ENCODE assay signal across 9 mouse cellular contexts in the genomic region with DNA sequence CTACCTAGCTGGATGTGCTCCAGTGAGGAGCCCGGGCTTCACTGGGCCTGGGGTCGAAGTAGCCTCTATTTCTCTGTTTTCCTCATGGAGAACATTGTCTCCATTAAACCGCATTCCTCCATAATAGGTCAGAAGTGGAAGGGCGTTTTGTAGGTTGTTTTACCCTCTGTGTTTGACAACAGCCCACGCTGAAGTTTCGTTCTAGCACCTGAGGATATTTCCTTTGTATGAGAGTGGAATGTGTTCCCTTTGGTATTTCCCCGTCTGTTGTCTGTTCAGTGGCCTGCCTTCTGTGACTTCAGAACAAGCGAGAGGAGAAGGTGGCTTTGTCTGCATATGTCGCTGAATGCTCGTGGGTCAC. TPM values are rescaled to one million over a fixed set of nuclear protein-coding genes. Genes with fewer than 3 reads are reported as not detected.
DNase-seq lines count a peak whose midpoint lies in the region; ATAC-seq and TF ChIP-seq lines count a peak whose summit lies in the region.
"Had no signal": no experiment of that assay in that cellular context is flagged by ENCODE, and none has a peak within 500 bp of the region (broad histone marks: within the 10 kb centered on the region; RNA-seq: fewer than 3 reads in every experiment).

No protein-coding gene starts in this region.

- TF ChIP-seq POLR2A in cortical plate, adult 2 months (IDR thresholded peaks at IDR 0.05; ENCODE audit: extremely low read depth, insufficient read depth, low read length), result no peak

- 1% methylated on average over 10 of the region's 10 CpGs for WGBS in heart, embryonic 14.5 days
- under 1% methylated on average over 10 of the region's 10 CpGs for WGBS in hindbrain, embryonic 16.5 days
- WGBS in midbrain, embryonic 16.5 days, result under 1% methylated on average over 10 of the region's 10 CpGs

- no peak for DNase-seq in heart, adult 8-10 months (ENCODE audit: low spot score)
- no peak for DNase-seq in adrenal gland, postnatal 10 days
- no peak for DNase-seq in layer of hippocampus, adult 8-10 months (ENCODE audit: low spot score in 2 of 2)

- H3K27me3 ChIP-seq in heart, embryonic 14.5 days (ENCODE audit: control insufficient read depth, insufficient read depth, low read length), result no peaks in the 10 kb centered on the region
- H3K27me3 ChIP-seq in hindbrain, embryonic 16.5 days (replicated peaks; ENCODE audit: control insufficient read depth, insufficient read depth, low read length), result no peaks in the 10 kb centered on the region
- H3K27me3 ChIP-seq in midbrain, embryonic 16.5 days (ENCODE audit: control insufficient read depth, insufficient read depth, low read depth, low read length), result no peaks in the 10 kb centered on the region

- no peak for TF ChIP-seq CTCF in cortical plate, adult 2 months (IDR thresholded peaks at IDR 0.05; ENCODE audit: extremely low read depth, insufficient read depth, low read length)

- H3K4me2 ChIP-seq in heart, embryonic 14.5 days (ENCODE audit: low read length), result peak overlapping the region; percentile 76
- peak overlapping the region; percentile 82 for H3K4me2 ChIP-seq in hindbrain, embryonic 16.5 days (ENCODE audit: low read length)
- H3K4me2 ChIP-seq in midbrain, embryonic 16.5 days (ENCODE audit: low read length), result peak overlapping the region; percentile 81

- no peaks in the 10 kb centered on the region for H3K9me3 ChIP-seq in heart, embryonic 14.5 days (ENCODE audit: control insufficient read depth, low read length)
- no peaks in the 10 kb centered on the region for H3K9me3 ChIP-seq in hindbrain, embryonic 16.5 days (ENCODE audit: control insufficient read depth, low read length)
- no peaks in the 10 kb centered on the region for H3K9me3 ChIP-seq in midbrain, embryonic 16.5 days (replicated peaks; ENCODE audit: control insufficient read depth, low read length, poor library complexity, severe bottlenecking)

- peak overlapping the region; percentile 83 for H3K9ac ChIP-seq in heart, embryonic 14.5 days (ENCODE audit: low read length)
- peak overlapping the region; percentile 93 for H3K9ac ChIP-seq in hindbrain, embryonic 16.5 days (ENCODE audit: low read depth, low read length)
- H3K9ac ChIP-seq in midbrain, embryonic 16.5 days (ENCODE audit: low read depth, low read length), result peak overlapping the region; percentile 90

- ATAC-seq in heart, embryonic 14.5 days (ENCODE audit: insufficient number of reproducible peaks, insufficient read depth, low FRiP score, low read depth), result no peak
- ATAC-seq in hindbrain, embryonic 16.5 days, result no peak
- no peak for ATAC-seq in midbrain, embryonic 16.5 days
- no peak for ATAC-seq in cerebellum, adult (ENCODE audit: insufficient number of reproducible peaks, low FRiP score, low TSS enrichment)

- no peaks in the 10 kb centered on the region for H3K36me3 ChIP-seq in heart, embryonic 14.5 days (ENCODE audit: control insufficient read depth, insufficient read depth, low read length)
- H3K36me3 ChIP-seq in hindbrain, embryonic 16.5 days (ENCODE audit: control insufficient read depth, insufficient read depth, low read length), result no peaks in the 10 kb centered on the region
- no peaks in the 10 kb centered on the region for H3K36me3 ChIP-seq in midbrain, embryonic 16.5 days (ENCODE audit: control insufficient read depth, insufficient read depth, low read length)
- H3K36me3 ChIP-seq: G1E had no signal

- peaks cover 11 to 40% of the 10 kb centered on the region in 2 experiments for H3K4me1 ChIP-seq in heart, embryonic 14.5 days (ENCODE audit: control insufficient read depth in 2 of 2, insufficient read depth in 2 of 2, low read length in 2 of 2)
- no peaks in the 10 kb centered on the region for H3K4me1 ChIP-seq in cortical plate, adult 2 months (ENCODE audit: control insufficient read depth, insufficient read depth, low read length)
- peaks cover 17% of the 10 kb centered on the region for H3K4me1 ChIP-seq in hindbrain, embryonic 16.5 days (ENCODE audit: control insufficient read depth, insufficient read depth, low read depth, low read length)
- H3K4me1 ChIP-seq in midbrain, embryonic 16.5 days (ENCODE audit: control insufficient read depth, insufficient read depth, low read length), result peaks cover 37% of the 10 kb centered on the region

- H3K27ac ChIP-seq in heart, embryonic 14.5 days (replicated peaks in 1 of 2; ENCODE audit: control insufficient read depth in 1 of 2, insufficient read depth in 1 of 2, low read depth in 2 of 2, low read length in 2 of 2), result peak overlapping the region; percentile 92 to 98
- H3K27ac ChIP-seq in cortical plate, adult 2 months (ENCODE audit: insufficient read depth, low read length), result peak overlapping the region; percentile 97
- peak overlapping the region; percentile 94; the same call in 1 of the 2 replicates for H3K27ac ChIP-seq in hindbrain, embryonic 16.5 days (ENCODE audit: low read depth, low read length)
- peak overlapping the region; percentile 90 for H3K27ac ChIP-seq in midbrain, embryonic 16.5 days (ENCODE audit: low read length)

- peak overlapping the region; percentile 66 to 81 for H3K4me3 ChIP-seq in heart, embryonic 14.5 days (ENCODE audit: control insufficient read depth in 1 of 2, insufficient read depth in 1 of 2, low read depth in 1 of 2, low read length in 2 of 2)
- peak overlapping the region; percentile 88 for H3K4me3 ChIP-seq in cortical plate, adult 2 months (ENCODE audit: insufficient read depth, low read length)
- H3K4me3 ChIP-seq in hindbrain, embryonic 16.5 days (ENCODE audit: low read length), result peak overlapping the region; percentile 92
- peak overlapping the region; percentile 75 for H3K4me3 ChIP-seq in midbrain, embryonic 16.5 days (ENCODE audit: low read depth, low read length)

RNA-seq across cellular contexts. Expression of a gene that starts 1.4 kb away (rescaled TPM):
- 21.2 and 23.4 TPM in 2 replicates for polyA plus RNA-seq in heart, embryonic 14.5 days (2014; fragmentation: Nextera tagmentation; extraction: Ambion mirVana)
- 10 to 100 TPM; 30.2 to 32.1 (median 30.9) TPM for total RNA-seq in heart, adult 8-10 months (2022)
- 10.3 and 11.3 TPM in 2 replicates for polyA plus RNA-seq in cortical plate, adult 2 months (2012; rRNA removed)
- polyA plus RNA-seq in hindbrain, embryonic 16.5 days (2015; fragmentation: Nextera tagmentation; extraction: Ambion mirVana), result 12.1 and 14.3 TPM in 2 replicates
- 14.5 and 14.6 TPM in 2 replicates for polyA plus RNA-seq in midbrain, embryonic 16.5 days (2015; fragmentation: Nextera tagmentation; extraction: Ambion mirVana)
- total RNA-seq in adrenal gland, postnatal 10 days (2021), result 10 to 100 TPM; 35.2 to 39.0 TPM
- 10 to 100 TPM; 22.7 to 28.9 (median 25.4) TPM for total RNA-seq in layer of hippocampus, adult 8-10 months (2022)
- polyA plus RNA-seq: G1E had no signal
